Mouse (Mus musculus) embryonic facial prominence, embryonic 10.5 days (tissue): ENCODE data around the gene Pik3r6. TPM values are rescaled to one million over a fixed set of nuclear protein-coding genes. Genes with fewer than 3 reads are reported as not detected.

ENCODE experiments used
- DNase-seq: peaks from one replicate; pipeline ENCODE4 v3.0.0-alpha.2; 2017; ENCODE audit warnings: low spot score
- H3K27ac ChIP-seq: fragments of 300-500 bp; sonication (generic); replicated peaks from 2 replicates; pipeline ENCODE4 v1.5.1; 2016; ENCODE audit warnings: mild to moderate bottlenecking
- H3K27me3 ChIP-seq: fragments of 300-500 bp; sonication (generic); replicated peaks from 2 replicates; pipeline ENCODE4 v1.6.1; 2016; ENCODE audit warnings: low read depth, mild to moderate bottlenecking; ENCODE audit not compliant: poor library complexity, severe bottlenecking
- H3K36me3 ChIP-seq: fragments of 300-500 bp; sonication (generic); replicated peaks from 2 replicates; pipeline ENCODE4 v1.6.1; 2016; ENCODE audit warnings: mild to moderate bottlenecking, moderate library complexity
- H3K4me1 ChIP-seq: fragments of 300-500 bp; sonication (generic); 2 replicates; pipeline ENCODE4 v1.6.1; 2016
- H3K4me3 ChIP-seq: fragments of 300-500 bp; sonication (generic); 2 replicates; pipeline ENCODE4 v1.5.1; 2016; ENCODE audit warnings: mild to moderate bottlenecking, moderate library complexity
- H3K9me3 ChIP-seq: fragments of 300-500 bp; sonication (generic); 2 replicates; pipeline ENCODE4 v1.6.1; 2016; ENCODE audit warnings: mild to moderate bottlenecking
- WGBS: fragments of 180-500 bp; shearing (Covaris S2); methylation state at CpG from one replicate; pipeline ENCODE4 v1.1.7; 2016; 5-methylcytosine and 5-hydroxymethylcytosine counted together
- polyA plus RNA-seq: library from polyadenylated mRNA; unstranded; fragments of >200 nt; fragmentation: Nextera tagmentation; extraction: Ambion mirVana; gene quantifications from 2 replicates; pipeline ENCODE4 v1.2.1, GENCODE M21; 2016

Gene Pik3r6
- polyA plus RNA-seq: 1.7 and 1.8 TPM in 2 replicates

DNA sequence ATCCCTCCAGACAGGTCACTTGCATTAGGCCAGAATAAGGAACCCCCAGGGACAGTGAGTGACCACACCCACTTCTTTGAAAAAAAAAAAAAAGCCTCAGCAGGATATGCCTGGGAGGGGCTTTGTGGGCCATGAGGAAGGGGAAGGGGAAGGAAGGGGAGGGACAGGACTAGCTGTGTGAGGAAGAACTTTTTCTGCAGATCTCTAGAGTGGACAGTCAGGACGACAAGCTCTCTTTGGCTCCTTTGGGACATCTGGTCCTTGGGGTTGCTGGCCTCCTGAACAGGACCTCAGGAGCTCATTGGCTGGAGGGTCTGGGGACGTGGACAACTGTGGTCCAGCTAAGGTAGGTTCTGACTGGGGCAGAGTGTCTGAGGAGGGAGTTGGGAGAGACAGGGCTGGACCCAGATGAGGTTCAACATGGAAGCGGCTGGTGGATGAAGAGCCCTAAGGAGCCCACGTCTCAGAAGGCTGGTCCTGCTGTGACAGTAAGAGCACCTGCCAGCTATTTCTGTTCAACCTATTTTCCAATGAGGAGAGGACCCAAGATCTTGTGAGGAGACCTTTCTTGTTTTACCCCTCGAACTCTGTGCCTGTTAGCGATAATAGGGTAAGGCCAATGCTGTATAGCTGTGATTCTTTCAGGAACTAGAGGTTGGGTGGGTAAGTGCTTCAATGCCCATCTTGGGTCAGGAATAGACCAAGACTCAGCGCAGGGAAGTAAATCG lies at the start of gene Pik3r6:
Pik3r6 (plus strand) TSS at position 118 of the 728 bp plus-strand sequence.
- WGBS: 84% methylated on average over 8 of the region's 8 CpGs
- H3K27me3 ChIP-seq: no peaks in the 10 kb centered on the region
- no peak within 1 kb of the TSS for H3K27ac ChIP-seq
- H3K9me3 ChIP-seq: no peaks in the 10 kb centered on the region
- H3K36me3 ChIP-seq: no peaks in the 10 kb centered on the region
- DNase-seq: no peak
- 0 out of 2 replicates have a peak within 1 kb of the TSS, but pooled peaks have one; percentile 11 for H3K4me3 ChIP-seq
- peaks cover 8% of the 10 kb centered on the region; the same call in 1 of the 2 replicates for H3K4me1 ChIP-seq

- no peaks in the 10 kb centered on the region for H3K9me3 ChIP-seq
- WGBS: 75% methylated on average over 6 of the region's 6 CpGs
- H3K4me3 ChIP-seq: no peak overlapping the region
- 0 out of 2 replicates have a peak, but pooled peaks cover 3% of the 10 kb centered on the region for H3K27me3 ChIP-seq
- no peak for DNase-seq
- H3K27ac ChIP-seq: no peak overlapping the region
- H3K36me3 ChIP-seq: no peaks in the 10 kb centered on the region
- peaks cover 23% of the 10 kb centered on the region for H3K4me1 ChIP-seq
Observed at GRCm38 (mm10) chr11:68453301-68453700, 49.5 kb upstream of the Pik3r6 start.

GRCm38 (mm10) chr11:68458086-68458485 lies 44.7 kb upstream of the Pik3r6 start:
- H3K4me1 ChIP-seq: 0 out of 2 replicates have a peak, but pooled peaks cover 3% of the 10 kb centered on the region
- H3K36me3 ChIP-seq: no peaks in the 10 kb centered on the region
- H3K27me3 ChIP-seq: 0 out of 2 replicates have a peak, but pooled peaks cover 6% of the 10 kb centered on the region
- H3K9me3 ChIP-seq: no peaks in the 10 kb centered on the region
- no peak overlapping the region for H3K27ac ChIP-seq
- no peak for DNase-seq
- 82% methylated on average over 8 of the region's 8 CpGs for WGBS
- H3K4me3 ChIP-seq: no peak overlapping the region

GRCm38 (mm10) chr11:68459021-68459420 lies 43.8 kb upstream of the Pik3r6 start:
- DNase-seq: no peak
- no peaks in the 10 kb centered on the region for H3K9me3 ChIP-seq
- 0 out of 2 replicates have a peak, but pooled peaks cover 6% of the 10 kb centered on the region for H3K27me3 ChIP-seq
- 80% methylated on average over 5 of the region's 5 CpGs for WGBS
- H3K4me1 ChIP-seq: 0 out of 2 replicates have a peak, but pooled peaks cover 3% of the 10 kb centered on the region
- no peak overlapping the region for H3K4me3 ChIP-seq
- H3K36me3 ChIP-seq: no peaks in the 10 kb centered on the region
- H3K27ac ChIP-seq: no peak overlapping the region

GRCm38 (mm10) chr11:68459486-68459885 lies 43.3 kb upstream of the Pik3r6 start:
- no peak overlapping the region for H3K4me3 ChIP-seq
- 0 out of 2 replicates have a peak, but pooled peaks cover 6% of the 10 kb centered on the region for H3K27me3 ChIP-seq
- H3K9me3 ChIP-seq: no peaks in the 10 kb centered on the region
- no peaks in the 10 kb centered on the region for H3K36me3 ChIP-seq
- no peak for DNase-seq
- H3K4me1 ChIP-seq: 0 out of 2 replicates have a peak, but pooled peaks cover 3% of the 10 kb centered on the region
- H3K27ac ChIP-seq: no peak overlapping the region
- WGBS: 89% methylated on average over 5 of the region's 5 CpGs

DNA sequence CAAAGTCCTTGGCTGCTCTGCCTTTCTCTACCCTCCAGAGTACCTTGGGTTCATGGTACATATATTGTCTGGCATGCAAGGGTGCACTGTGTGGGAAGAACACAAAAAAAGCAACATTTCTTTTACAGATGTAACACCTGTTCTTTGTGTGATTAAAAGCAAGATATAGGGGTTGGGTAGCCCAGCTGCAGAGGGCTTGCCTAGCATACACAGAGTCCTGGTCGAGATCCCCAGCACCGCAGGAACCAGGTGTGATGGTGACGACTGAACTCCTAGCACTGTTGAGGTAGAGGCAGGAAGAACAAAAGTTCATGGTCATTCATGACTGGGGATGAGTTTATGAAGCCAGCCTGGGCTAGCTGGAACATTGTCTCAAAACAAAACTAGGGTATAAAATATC lies 40.1 kb upstream of the Pik3r6 start:
- H3K36me3 ChIP-seq: no peaks in the 10 kb centered on the region
- no peaks in the 10 kb centered on the region for H3K9me3 ChIP-seq
- H3K27ac ChIP-seq: no peak overlapping the region
- WGBS: 91% methylated on average over 3 of the region's 3 CpGs
- H3K4me3 ChIP-seq: no peak overlapping the region
- H3K27me3 ChIP-seq: 0 out of 2 replicates have a peak, but pooled peaks cover 6% of the 10 kb centered on the region
- H3K4me1 ChIP-seq: 0 out of 2 replicates have a peak, but pooled peaks cover 3% of the 10 kb centered on the region
- DNase-seq: no peak

GRCm38 (mm10) chr11:68464260-68464659 lies 38.6 kb upstream of the Pik3r6 start:
- 0 out of 2 replicates have a peak, but pooled peaks cover 6% of the 10 kb centered on the region for H3K27me3 ChIP-seq
- H3K36me3 ChIP-seq: no peaks in the 10 kb centered on the region
- DNase-seq: no peak
- 84% methylated on average over 5 of the region's 5 CpGs for WGBS
- no peak overlapping the region for H3K27ac ChIP-seq
- H3K4me3 ChIP-seq: no peak overlapping the region
- H3K4me1 ChIP-seq: peaks cover 4% of the 10 kb centered on the region; the same call in 1 of the 2 replicates
- no peaks in the 10 kb centered on the region for H3K9me3 ChIP-seq

DNA sequence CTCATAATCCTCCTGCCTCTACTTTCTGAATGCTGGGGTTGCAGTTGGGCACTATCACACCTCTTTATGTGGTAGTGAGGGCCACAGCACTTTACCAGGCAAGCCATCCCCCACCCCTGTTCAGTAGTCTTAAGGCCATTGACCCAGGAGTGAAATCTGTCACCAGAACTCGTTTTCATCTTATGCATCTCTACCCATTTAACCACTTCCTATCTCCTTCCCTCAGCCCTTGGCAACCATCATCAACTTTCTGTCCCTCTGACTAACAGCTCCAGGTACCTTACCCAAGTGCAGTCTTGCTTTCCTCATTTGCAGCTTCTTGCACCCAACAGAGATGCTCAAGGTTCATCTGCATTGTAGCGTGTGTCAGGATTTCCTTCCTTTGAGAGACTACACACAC lies 37.7 kb upstream of the Pik3r6 start:
- no peak overlapping the region for H3K4me3 ChIP-seq
- WGBS: 80% methylated on average over 2 of the region's 2 CpGs
- peaks cover 4% of the 10 kb centered on the region; the same call in 1 of the 2 replicates for H3K4me1 ChIP-seq
- H3K27me3 ChIP-seq: 0 out of 2 replicates have a peak, but pooled peaks cover 6% of the 10 kb centered on the region
- no peak overlapping the region for H3K27ac ChIP-seq
- no peaks in the 10 kb centered on the region for H3K9me3 ChIP-seq
- no peak for DNase-seq
- H3K36me3 ChIP-seq: no peaks in the 10 kb centered on the region

DNA sequence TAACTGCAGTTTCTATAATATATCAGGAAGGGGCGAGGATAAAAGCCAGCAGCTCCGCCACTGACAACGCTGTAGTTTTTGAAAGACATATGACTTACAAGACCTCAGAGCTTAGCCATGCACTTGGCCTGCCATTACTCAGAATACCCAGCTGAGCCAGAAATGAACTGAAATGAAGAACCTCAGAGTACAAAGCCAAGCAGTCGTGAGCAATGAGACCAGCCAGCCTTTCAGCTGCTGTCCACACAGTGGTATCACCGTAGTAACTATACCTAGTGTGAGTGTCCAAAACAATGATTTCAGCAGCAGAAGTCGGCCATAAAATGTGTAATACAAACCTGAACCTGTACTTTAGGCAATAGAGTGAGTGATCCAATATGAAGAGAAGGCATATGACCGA lies 35.4 kb upstream of the Pik3r6 start:
- Histone ChIP-seq H3K4me1 (peaks cover 4% of the 10 kb centered on the region; the same call in 1 of the 2 replicates), H3K36me3 (no peaks in the 10 kb centered on the region), H3K9me3 (no peaks in the 10 kb centered on the region), H3K4me3 (no peak overlapping the region), H3K27me3 (no peaks in the 10 kb centered on the region), H3K27ac (no peak overlapping the region)
- 86% methylated on average over 7 of the region's 7 CpGs for WGBS
- DNase-seq: no peak

DNA sequence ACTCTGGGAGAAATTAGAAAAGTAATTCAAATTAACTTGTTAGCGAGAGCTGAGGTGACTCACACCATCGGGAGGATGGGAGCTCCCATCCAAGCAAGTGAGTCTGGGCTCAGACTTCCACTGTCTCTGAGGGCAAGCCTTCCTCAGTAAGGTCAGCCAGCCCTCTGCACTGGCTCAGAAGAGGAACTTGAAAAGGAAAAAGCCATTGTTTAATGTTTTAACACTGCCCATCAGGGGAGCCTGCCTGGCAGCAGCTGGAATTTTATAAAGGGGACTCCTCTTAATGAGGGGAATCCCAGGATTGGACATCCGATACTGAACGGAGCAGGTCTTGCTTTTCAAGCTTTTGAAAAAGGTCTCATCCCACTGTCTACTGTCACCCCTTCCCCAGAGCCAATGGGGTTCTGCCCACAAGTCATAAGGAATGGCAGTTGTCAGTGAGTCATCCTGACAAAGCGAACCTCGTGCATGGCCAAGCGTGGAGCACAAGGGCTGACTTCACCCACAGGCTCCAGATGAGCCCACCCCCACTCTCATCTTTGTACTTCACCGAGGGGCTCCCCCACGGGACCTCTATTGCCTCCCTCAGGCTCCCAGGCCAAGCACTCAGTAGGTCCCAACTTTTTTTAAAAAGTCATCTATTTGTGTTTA lies 34.7 kb upstream of the Pik3r6 start:
- 77% methylated on average over 9 of the region's 9 CpGs for WGBS
- DNase-seq: no peak
- H3K9me3 ChIP-seq: no peaks in the 10 kb centered on the region
- no peaks in the 10 kb centered on the region for H3K27me3 ChIP-seq
- H3K4me3 ChIP-seq: no peak overlapping the region
- H3K4me1 ChIP-seq: peaks cover 4% of the 10 kb centered on the region; the same call in 1 of the 2 replicates
- H3K27ac ChIP-seq: no peak overlapping the region
- H3K36me3 ChIP-seq: no peaks in the 10 kb centered on the region

DNA sequence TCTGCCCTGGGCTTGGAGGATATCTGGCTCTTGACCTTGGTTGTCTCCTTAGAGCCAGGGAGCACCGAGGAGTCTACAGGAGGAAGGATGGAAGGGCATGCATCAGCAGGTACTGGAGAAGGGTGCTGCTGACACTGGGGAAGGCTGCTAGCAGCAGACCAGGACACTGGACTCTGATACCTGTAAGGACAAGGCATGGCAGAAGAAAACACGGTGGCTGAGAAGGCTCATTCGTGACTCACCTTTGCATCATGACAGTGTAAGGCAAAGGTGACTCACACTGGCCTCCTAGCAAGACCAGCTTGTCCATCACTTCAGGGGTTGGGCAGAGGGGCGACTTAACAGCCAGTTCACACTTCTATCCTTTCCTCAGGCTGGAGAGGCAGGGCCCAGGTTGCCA lies 33.9 kb upstream of the Pik3r6 start:
- peaks cover 4% of the 10 kb centered on the region; the same call in 1 of the 2 replicates for H3K4me1 ChIP-seq
- H3K27me3 ChIP-seq: no peaks in the 10 kb centered on the region
- no peak overlapping the region for H3K4me3 ChIP-seq
- no peak for DNase-seq
- no peaks in the 10 kb centered on the region for H3K9me3 ChIP-seq
- 80% methylated on average over 4 of the region's 4 CpGs for WGBS
- no peak overlapping the region for H3K27ac ChIP-seq
- no peaks in the 10 kb centered on the region for H3K36me3 ChIP-seq

DNA sequence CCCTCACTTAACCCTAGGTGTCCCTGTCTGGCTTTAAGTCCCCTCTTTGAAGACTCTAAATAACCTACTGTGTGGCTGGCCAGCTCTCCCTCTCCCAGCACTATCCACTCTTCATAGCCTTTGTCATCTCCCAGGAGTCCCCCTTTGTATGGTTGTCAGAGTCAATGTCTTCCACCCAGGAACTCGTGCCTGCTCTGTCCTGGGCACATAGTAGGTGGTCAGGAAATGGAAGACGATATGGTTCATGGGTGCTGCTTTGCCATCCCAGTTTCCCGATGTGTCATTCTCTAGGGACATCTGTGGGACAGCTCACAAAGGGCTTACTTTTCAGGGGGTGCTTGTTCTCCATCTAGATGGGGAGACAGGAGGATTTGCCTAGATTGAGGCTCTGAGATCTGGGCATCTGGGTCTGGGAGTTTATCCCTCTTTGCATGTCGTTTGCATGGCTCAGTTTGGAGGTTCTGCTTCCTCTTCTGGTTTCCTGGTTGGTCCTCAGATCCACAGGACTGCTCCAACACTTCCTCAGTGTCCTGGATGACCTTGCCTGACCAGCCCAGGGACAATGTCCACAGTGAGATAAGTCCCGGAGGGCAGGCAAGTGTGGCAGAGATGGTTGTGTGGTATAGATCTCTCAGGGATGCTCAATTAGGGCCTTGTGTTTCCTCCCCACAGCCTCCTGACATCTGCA lies 30.5 kb upstream of the Pik3r6 start:
- no peak for DNase-seq
- Histone ChIP-seq H3K4me3 (no peak overlapping the region), H3K27ac (no peak overlapping the region), H3K9me3 (no peaks in the 10 kb centered on the region), H3K36me3 (no peaks in the 10 kb centered on the region), H3K27me3 (no peaks in the 10 kb centered on the region), H3K4me1 (peaks cover 4% of the 10 kb centered on the region; the same call in 1 of the 2 replicates)
- 80% methylated on average over 5 of the region's 5 CpGs for WGBS
